Mouse (Mus musculus): ENCODE measurements around the gene Cnot3. TPM values are rescaled to one million over a fixed set of nuclear protein-coding genes. Genes with fewer than 3 reads are reported as not detected.

Gene Cnot3
- 93.2 and 93.8 TPM in 2 replicates for polyA plus RNA-seq (2012; rRNA removed)

DNA sequence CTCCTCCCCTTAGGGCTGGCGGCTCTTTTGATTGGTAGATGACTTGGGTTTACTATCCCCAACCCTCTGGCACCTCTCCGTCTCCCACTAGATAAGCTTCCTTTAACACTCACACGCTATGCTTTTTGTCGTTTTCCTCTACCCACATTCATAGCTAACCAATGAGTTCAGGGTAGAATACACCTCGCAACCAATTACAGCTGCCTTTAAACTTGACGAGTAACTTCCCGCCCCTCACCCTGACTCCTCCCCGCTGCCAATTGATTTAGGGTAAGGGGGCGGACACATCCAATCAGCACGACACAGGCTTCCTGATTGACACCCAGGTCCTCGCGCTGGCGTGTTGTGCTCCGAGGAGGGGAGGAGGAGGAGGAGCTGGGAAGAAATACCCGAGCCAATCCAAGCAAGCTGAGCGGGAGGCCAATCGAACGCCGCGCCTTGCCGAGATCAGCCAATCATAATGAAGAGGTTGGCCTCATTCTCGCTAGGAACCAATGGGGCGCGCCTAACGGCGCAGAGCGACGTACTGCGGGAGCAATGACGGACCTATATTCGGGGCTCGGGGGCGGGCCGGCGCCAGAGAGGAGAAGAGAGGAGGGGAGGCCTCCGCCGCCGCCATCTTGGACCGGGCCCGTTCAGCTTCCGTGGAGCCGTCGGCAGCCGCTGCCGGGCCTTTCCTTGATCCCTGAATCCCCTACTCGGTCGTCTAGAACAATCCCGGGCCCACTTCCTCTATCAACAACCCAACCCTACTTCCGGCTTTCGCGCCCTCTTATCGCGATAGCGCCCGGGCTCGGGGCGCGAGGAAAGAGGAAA, at the start of gene Cnot3:
Gene Cnot3, plus strand, starts transcription at position 597 of the 816 bp plus-strand sequence.

DNA sequence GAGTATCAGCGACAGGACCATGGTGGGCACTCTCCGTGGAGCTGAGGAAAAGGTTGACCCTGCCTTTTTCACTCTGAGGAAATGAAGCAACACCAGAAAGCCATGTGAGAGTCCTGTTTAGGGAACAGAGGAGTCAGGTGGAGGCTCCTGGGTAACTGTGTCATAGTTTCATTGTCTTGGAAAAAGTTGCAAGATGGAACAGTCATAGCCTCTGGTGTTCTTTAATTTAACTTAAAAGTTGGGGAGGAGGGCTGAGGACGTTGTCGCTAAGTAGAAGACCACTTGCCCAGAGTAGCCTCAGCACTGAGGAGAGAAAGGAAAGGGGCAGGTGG, 29.0 kb upstream of the Cnot3 start, which contains the start of gene Oscar:
Gene Oscar, minus strand, starts transcription at position 101 of the 332 bp plus-strand sequence.

DNA sequence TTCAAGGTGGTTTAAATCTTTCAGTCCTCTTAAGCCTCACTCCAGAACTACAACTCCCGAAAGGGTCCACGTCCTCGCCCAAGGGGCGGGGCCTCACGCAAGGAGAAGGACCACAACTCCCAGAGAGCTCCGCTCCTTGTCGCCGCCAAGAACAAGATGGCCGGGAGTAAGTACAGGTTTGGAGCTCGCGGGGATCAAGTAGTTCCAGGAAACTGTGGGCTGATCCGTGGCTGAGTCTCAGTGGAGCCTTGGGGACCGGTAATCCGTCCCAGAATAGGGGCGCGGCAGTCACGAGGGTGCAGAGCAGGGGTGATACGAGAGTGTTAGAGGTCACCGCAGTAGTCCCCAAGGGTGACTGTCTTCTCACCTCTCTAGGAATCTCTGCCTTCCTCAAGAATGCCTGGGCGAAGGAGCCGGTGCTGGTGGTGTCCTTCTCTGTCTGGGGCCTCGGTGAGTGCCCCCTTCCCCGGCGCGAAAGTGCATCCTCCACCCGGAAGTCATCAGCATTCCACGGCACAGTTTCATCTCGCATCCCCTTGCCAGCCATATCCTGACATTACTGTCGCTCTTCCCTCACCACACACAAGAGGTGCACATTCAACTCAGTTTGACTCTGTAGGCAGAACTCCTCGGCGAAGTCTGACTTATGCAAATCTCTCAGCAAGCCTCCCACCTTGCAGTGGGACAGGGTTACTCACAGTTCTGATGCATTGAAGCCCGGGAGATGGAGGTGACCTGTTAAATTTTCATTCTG, 27.6 kb upstream of the Cnot3 start, which contains the start of gene Ndufa3:
Gene Ndufa3, plus strand, starts transcription at position 132 of the 754 bp plus-strand sequence.

DNA sequence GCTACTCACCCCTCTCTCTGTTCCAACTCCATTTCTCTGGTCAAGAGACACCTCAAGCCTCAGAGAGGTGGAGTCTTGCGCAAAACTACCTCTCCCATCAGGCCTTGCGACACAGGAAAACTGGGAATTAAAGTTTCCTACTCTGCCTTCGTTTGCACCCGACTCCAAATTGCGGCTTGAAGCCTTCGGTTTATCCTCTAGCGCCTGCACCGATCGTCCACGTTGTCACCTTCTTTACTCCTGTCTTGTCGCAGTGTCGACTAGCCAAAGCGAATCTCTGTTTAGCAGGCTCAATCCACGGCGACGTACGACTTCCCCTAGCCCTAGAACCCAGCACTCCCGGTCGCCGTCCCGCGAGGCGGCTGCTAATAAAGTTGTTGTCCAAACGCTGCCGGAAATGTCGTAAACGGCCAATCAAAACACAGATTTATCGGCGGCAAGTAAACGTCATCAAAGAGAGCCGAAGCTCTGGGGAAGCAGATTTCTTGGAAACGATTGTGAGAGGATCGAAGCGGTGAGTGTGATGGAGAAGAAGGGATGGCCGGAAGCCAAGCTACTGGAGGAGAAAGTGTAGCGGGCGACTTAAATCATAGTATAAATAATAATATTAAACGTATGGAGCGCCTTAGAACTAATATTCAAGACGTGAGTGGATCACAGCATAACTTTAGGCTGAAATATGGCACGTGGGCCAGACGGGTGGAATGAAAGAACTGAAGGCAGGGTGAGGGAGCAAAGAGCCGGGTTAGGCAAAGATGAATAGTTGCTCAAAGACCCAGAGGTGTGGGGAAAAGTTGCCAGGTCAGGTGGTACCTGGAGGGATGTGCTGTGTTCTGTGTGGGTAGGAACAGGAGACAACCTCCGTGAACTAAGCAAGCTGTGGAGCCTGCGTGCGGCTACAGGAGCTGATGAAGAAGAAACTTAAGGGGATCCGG, 15.3 kb upstream of the Cnot3 start, which contains the start of the genes Tfpt and Prpf31:
Gene Tfpt, minus strand, starts transcription at position 387 of the 935 bp plus-strand sequence.
Gene Prpf31, plus strand, starts transcription at position 443 of the 935 bp plus-strand sequence.

DNA sequence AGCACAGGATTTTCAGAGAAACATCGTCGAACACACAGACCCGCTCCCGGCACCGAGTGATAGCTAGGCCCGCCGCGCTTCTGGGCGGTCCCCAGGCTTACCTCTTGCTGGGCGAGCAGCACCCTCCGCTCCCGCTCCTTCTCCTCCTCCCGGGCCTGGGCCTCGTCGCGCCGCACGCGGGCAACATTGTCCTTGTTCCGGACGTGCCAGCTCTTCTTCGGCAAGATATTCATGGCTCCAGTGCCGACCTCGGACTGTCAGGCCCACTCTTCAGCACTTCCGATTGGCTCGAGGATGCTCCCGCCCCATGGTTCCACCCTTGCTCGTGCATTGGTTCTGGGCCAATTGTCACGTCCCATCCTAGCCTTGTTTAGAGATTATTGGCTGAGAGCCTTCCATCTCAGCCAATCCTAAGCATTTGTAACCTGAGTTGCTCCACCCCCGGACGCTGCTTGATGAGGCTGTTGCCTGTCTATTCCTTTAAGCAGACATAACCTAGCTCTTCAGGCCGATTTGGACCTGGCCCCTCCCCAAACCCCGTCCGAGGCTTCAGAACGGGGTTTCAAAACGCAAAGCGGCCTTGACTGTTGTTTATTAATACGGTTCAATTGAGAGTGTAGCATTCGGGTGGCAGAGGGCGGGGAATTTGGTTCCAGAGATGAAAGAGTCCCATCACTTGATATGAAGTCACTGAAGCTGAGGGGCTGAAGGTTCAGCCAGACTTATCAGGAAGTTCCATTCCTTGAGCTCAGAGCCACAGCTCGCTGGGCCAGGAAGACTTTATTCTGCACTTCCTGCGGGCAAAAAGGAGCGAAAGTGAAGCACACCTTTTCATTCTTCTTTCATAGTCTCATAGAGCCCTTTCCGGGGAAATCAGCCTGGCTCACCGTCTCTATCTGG, 20.4 kb downstream of the Cnot3 start, which contains the start of gene Leng1:
Gene Leng1, minus strand, starts transcription at position 626 of the 900 bp plus-strand sequence.

DNA sequence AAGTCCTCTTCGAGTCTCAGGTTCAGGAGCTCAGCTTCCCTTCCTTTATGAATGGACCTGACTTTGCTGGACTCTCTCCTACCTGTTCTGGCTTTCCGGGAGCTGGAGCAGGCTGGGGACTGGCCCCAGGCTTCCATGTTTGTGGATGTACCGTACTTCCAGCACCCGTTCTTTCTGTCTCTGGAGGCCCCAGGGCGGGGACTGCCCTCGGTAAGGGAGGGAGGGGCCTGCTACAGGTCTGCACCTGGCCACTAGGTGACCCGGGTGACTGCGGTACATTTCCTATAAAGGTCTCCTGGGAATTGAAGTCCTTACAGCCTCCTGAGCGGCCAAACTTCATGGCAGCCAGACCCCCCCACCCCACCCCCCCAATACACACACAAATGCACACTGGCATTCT, 32.3 kb downstream of the Cnot3 start, which contains the start of gene Tmc4:
Gene Tmc4, minus strand, starts transcription at position 212 of the 400 bp plus-strand sequence.

DNA sequence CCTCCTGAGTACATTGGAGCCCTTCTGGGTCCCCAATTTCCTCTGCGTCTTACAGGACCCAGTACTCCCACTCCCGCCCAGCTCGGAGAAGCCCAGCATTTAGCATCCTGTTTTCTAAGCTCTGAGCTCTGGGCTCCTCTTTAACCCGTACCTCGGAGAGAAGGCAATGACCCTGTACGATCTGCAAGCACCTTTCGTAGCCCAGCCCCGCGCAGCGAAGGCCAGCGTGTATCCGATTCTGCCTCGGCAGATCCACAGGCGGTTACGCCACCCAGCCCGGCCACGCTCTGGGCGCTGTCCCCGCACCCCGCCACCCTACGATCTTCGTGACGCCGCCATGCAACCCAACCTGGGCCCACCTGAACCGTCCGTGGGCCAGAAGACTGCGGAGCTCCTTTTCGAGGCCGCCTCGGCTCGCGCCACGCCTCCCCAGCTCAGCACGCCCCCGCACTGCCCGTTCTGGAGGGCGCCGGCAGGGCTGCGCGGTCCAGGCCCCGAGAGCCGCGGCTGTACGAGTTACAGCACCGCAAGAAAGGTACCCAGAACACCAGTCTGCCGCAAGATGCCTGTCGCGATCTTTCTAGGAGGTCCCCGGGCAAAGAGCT, 47.4 kb downstream of the Cnot3 start, which contains the start of gene Tsen34:
Gene Tsen34, plus strand, starts transcription at position 482 of the 605 bp plus-strand sequence.

DNA sequence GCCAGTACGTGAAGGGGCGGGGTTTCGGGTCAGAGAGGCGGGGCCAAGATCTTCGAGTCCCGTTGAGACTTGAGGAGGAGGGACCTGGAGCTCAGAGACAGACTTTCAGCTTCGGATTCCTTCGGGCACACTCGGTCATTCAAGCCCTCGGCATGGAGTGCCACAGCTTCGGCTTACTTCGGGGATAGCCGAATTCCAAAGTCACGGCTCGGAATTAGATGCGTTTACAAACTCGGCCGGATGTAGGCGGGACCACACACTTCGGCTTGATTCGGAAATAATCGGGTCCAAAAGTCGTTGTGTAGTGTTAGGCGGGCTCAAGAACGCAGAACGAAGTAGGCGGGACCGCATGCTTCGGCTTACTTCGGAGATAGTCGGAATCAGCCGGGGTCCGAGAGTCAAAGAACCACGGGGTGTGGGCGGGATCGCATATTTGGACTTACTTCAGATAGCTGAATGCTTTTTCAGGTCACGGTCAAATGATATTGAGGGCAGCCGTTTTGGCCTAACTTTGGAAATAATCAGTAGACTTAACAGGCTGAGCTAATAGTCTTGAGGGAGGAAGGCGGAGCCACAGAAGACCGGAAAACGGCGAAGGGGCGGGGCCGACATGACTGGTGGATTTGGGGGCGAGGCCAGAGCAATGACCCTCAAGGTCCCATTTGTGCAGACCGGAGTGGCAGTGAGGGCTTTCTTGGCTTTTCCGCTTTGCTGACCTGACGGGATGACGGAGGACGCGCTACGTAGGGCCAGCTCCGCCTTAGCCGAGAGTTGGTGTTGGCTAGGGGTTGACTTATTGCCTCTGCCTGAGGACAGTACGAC, 48.1 kb downstream of the Cnot3 start, which contains the start of gene Mboat7:
Gene Mboat7, minus strand, starts transcription at position 537 of the 822 bp plus-strand sequence.

DNA sequence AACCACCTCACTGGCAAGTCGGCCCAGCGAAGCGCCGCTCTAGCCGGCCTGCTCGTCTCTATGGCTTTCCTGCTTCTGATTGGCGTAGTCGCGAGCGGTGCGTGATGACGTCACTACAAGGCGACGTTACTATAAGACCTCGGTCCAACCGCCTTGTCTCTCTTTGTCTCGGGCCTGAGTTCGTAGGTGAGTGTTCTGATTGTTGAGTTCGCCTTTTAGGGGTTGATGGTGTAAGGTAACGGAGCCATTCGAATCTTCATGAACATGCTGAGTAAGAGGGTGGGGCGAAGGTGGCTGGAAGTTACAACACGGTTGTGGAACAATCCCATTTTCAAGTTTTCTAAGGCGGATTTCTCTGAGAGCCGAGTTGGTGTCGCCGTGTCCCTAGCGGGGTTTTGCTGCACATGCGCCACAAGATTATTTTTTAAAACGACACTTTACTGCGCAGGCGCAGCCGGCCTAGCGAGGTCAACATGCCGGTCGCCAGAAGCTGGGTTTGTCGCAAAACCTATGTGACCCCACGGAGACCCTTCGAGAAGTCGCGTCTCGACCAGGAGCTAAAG, 58.9 kb downstream of the Cnot3 start, which contains the start of gene Rps9:
Gene Rps9, plus strand, starts transcription at position 115 of the 563 bp plus-strand sequence.

Other genes starting within 250 kb of the Cnot3 start
- gene Cacng6, start 221.1 kb upstream of the Cnot3 start, polyA plus RNA-seq (2012; rRNA removed): 0.41 and 1.1 TPM in 2 replicates
- gene Tarm1, start 142.6 kb upstream of the Cnot3 start, polyA plus RNA-seq (2012; rRNA removed): 0.11 TPM in 1 of 2 replicates, not detected in the other
- 0.72 and 0.78 TPM in 2 replicates for gene Oscar, start 29.1 kb upstream of the Cnot3 start, polyA plus RNA-seq (2012; rRNA removed)
- gene Ndufa3, start 27.9 kb upstream of the Cnot3 start, polyA plus RNA-seq (2012; rRNA removed): 170 and 221 TPM in 2 replicates
- 27.4 and 59.0 TPM in 2 replicates for gene Tfpt, start 15.3 kb upstream of the Cnot3 start, polyA plus RNA-seq (2012; rRNA removed)
- 109 and 130 TPM in 2 replicates for gene Prpf31, start 15.3 kb upstream of the Cnot3 start, polyA plus RNA-seq (2012; rRNA removed)
- 9.6 and 14.9 TPM in 2 replicates for gene Leng1, start 20.6 kb downstream of the Cnot3 start, polyA plus RNA-seq (2012; rRNA removed)
- 11.1 and 12.2 TPM in 2 replicates for gene Tmc4, start 32.3 kb downstream of the Cnot3 start, polyA plus RNA-seq (2012; rRNA removed)
- 145 and 171 TPM in 2 replicates for gene Tsen34, start 47.6 kb downstream of the Cnot3 start, polyA plus RNA-seq (2012; rRNA removed)
- 27.2 and 42.3 TPM in 2 replicates for gene Mboat7, start 48.3 kb downstream of the Cnot3 start, polyA plus RNA-seq (2012; rRNA removed)
- gene Rps9, start 58.7 kb downstream of the Cnot3 start, polyA plus RNA-seq (2012; rRNA removed): 3,019 and 3,270 TPM in 2 replicates
- 0.20 and 0.22 TPM in 2 replicates for gene Pirb, start 75.1 kb downstream of the Cnot3 start, polyA plus RNA-seq (2012; rRNA removed)
- gene Gm15448, start 180.4 kb downstream of the Cnot3 start, polyA plus RNA-seq (2012; rRNA removed): not detected in 2 replicates
- gene Pira2, start 199.8 kb downstream of the Cnot3 start, polyA plus RNA-seq (2012; rRNA removed): 0.01 and 0.02 TPM in 2 replicates